Mouse (Mus musculus): Measurements from ENCODE around the gene Tmem177.

Tmem177 gene

GRCm38 (mm10) chr1:119891149-119891548 is 21.9 kb downstream of the Tmem177 start:
- in situ Hi-C loops (cut with MboI; ENCODE audit: low sequenced_read_pairs): no loop called here

GRCm38 (mm10) chr1:119889347-119889746 is 23.7 kb downstream of the Tmem177 start:
- in situ Hi-C loops (cut with MboI; ENCODE audit: low sequenced_read_pairs): no loop called here

- in situ Hi-C loops (cut with MboI; ENCODE audit: low sequenced_read_pairs): no loop called here
Measured at GRCm38 (mm10) chr1:119886320-119886719, 26.7 kb downstream of the Tmem177 start.

DNA sequence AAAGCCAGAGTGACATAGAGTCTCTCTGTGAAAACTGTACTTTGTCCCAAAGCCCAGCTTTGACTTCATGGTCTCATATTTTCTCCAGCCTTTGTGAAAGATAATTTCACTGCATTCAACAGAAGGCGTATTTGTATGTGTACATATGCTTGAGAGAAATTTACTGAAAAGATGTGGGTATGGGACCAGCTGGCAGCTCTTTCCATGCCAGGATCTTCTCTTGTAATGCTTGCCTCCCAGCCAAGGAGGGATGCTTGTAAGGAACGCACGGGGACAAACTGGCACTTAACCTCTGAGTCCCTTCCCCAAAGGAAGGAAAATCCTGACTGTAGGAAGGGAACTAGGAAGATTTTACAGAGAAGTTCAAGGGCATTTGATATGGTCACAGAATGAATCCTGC is 28.7 kb downstream of the Tmem177 start:
- in situ Hi-C loops (cut with MboI; ENCODE audit: low sequenced_read_pairs): no loop called here

DNA sequence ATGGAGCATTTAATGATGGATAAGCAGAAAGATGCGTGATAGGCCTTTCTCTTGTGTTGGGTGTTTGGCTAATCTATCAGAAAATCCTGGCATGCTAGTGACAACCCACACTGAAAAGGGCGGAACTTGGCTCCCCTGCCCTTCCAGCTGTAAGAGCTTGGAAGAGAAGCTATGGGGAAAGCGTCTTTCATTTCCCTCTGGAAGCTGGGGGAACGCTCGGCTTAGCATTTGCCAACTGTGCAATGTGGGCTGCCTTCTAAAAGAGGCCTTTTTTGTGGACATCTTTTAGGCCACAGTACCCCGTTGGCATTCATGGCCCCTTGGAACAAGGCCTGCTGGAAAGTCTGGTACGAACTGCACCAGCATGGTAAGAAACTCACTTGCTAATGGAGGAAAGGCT is 34.1 kb downstream of the Tmem177 start:
- in situ Hi-C loops (cut with MboI; ENCODE audit: low sequenced_read_pairs): no loop called here

GRCm38 (mm10) chr1:119877469-119877868 is 35.5 kb downstream of the Tmem177 start:
- in situ Hi-C loops (cut with MboI; ENCODE audit: low sequenced_read_pairs): no loop called here

- in situ Hi-C loops (cut with MboI; ENCODE audit: low sequenced_read_pairs): no loop called here
Measured at GRCm38 (mm10) chr1:119868395-119869161, 44.4 kb downstream of the Tmem177 start.

DNA sequence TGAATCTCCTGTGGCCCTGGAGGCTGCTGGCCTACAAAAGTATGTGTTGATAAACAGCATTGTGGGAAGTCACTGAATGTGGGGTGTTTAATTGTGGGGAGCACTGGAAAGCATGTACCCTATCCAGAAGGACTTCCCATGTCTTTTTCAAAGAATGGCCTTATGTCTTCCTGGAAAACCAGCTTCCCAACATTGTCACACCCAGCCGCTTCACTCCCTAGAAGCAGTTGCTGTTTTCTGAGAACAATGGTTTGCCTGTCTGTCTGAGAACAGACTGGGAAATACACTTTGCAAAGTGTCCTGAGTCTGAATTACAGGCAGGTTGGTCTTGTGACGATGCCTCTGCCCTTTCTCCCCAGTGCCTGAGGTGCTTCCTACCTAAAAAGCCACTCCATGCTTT is 45.7 kb downstream of the Tmem177 start:
- in situ Hi-C loops (cut with MboI; ENCODE audit: low sequenced_read_pairs): no loop called here

- in situ Hi-C loops (cut with MboI; ENCODE audit: low sequenced_read_pairs): no loop called here
Measured at GRCm38 (mm10) chr1:119865311-119865710, 47.7 kb downstream of the Tmem177 start.

GRCm38 (mm10) chr1:119863507-119864296 is 49.3 kb downstream of the Tmem177 start:
- in situ Hi-C loops (cut with MboI; ENCODE audit: low sequenced_read_pairs): no loop called here

DNA sequence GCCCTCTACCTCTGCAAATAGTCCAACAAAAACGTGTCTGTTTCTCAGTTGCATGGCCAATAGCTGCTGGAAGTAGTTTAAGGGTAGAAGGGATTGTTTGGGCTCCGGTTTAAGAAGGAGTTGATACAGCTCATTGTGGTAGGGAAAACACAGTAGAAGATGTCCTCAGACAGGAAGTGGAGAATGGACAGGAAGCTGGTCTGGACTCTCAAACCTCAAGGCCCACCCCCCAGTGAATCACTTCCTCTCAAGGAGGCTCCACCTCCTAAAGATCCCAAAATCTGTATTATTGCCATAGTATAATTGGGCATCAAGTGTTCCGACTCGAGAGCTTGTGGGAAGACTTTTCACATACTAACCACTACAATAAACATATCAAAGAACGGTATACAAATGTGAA is 53.4 kb downstream of the Tmem177 start:
- in situ Hi-C loops (cut with MboI; ENCODE audit: low sequenced_read_pairs): no loop called here
